Mouse (Mus musculus) adrenal gland, postnatal 14 days (tissue): ENCODE results near the gene Copz2. TPM values are rescaled to one million over a fixed set of nuclear protein-coding genes. Genes with fewer than 3 reads are reported as not detected.

Experiments used
- DNase-seq: peaks from one replicate; pipeline ENCODE4 v3.0.0; 2021; ENCODE audit warnings: mixed read lengths
- total RNA-seq: library from RNA; stranded (reverse); gene quantifications from 2 replicates; pipeline ENCODE4 v1.2.3, GENCODE M21; 2021

The Copz2 gene
- total RNA-seq, 1 experiment from 2014 or later: 43.7 TPM

DNA sequence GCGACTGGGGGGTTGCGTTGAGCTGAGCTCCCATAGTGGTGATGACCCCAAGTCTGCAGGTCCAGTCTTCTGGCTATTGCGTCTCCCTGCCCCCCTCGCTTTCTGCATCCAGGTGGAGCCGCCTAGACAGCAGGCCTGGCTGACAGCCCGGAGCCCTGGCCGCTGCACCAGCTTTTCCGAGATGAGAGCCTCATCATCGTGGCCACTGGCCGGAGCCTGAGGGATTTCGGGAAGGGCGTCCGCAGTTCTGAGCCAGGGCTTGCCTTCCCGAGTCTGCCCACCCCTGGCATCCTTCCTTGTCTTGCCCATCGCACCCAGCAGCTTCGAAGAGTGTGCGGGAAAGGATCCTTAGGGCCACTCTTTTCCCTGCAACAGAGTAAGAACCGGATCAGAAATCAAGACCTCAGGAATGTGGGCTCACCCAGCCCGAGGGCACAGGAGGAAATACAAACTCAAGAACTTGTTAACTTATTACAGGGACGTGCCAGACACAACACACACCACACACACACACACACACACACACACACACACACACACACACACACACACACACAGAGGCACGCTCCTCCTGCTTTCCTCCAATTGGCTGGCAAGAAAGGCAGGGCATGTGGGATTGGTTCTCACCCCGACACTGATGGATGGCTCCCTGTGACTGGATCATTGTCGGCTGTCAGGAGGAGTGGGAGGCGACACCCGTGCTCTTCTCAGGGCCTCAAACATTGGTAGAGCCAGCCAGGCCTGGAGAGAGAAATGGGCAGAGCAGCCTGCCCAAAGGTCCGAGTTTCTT is 13.7 kb downstream of the Copz2 start:
- DNase-seq: peak; percentile 61

- peak; percentile 76 for DNase-seq
Observed at GRCm38 (mm10) chr11:96867149-96867548, 17.5 kb downstream of the Copz2 start.

GRCm38 (mm10) chr11:96872441-96873379 is 23.0 kb downstream of the Copz2 start:
- DNase-seq: no peak

- no peak for DNase-seq
Observed at GRCm38 (mm10) chr11:96873601-96874140, 24.0 kb downstream of the Copz2 start.

GRCm38 (mm10) chr11:96875270-96875669 is 25.6 kb downstream of the Copz2 start:
- DNase-seq: no peak

DNA sequence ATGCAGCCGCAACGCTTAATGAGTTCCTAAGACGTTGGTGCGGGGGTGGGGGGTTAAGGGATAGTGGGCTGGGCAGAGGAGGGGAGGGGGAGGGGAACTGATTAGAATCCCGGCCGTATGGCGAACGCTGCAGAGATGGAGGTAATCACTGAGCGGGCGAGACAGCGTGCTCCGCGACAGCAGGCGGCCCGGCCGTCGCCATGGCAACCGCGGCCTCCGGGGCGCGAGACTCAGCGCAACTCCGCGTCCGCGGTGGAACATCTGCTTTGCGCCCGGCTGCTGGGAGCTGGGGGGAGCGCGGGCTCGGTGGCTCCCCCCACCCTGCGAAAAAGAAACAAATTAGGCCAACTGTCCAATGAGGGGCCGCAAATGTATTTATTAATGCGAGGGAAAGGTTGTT is 26.1 kb downstream of the Copz2 start:
- peak; percentile 86 for DNase-seq

- DNase-seq: no peak
Observed at GRCm38 (mm10) chr11:96876300-96877040, 26.8 kb downstream of the Copz2 start.

DNA sequence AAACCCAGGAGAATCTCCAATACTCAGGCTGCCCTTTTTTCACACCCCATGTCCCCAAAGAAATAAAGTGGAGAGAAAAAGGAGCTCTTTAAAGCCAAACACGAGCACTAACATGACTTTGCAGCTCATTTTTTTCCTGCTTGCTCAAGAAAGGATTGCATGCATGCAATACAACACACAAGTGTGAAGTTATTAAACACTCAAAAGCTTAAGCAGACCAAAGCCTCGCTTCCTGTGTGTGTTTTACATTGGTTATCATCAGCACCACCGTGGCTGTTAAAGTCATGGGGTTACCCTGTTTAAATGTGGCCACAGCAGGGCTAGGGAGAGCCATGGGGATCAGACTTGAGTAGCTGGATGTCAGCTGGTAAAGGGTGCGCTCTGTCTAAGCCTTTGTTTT is 27.4 kb downstream of the Copz2 start:
- no peak for DNase-seq

GRCm38 (mm10) chr11:96878715-96879114 is 29.0 kb downstream of the Copz2 start:
- DNase-seq: no peak

GRCm38 (mm10) chr11:96879359-96879758 is 29.7 kb downstream of the Copz2 start:
- no peak for DNase-seq

- DNase-seq: no peak
Observed at GRCm38 (mm10) chr11:96880296-96880695, 30.6 kb downstream of the Copz2 start.

DNA sequence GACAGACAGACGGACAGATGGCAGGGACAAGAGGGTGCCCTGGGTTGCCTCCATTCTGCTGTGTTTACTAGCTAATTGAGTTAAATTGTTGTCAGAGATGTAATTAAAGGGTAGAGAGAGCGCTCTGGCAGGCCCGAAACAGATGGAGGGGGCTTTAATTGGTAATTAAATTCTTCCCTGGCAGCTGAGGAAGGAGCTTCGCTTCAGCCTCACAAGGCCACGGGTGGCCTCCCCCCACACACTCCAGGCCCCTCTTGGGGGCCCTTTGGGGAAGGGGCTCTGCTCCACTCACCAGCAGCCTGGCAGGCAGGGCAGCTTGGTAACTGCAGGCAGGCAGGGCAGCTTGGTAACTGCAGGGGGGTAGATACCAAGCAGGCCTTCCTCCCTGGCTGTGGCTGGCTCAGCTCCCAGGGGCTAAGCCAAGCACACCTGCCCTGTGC is 36.3 kb downstream of the Copz2 start:
- no peak for DNase-seq

- no peak for DNase-seq
Observed at GRCm38 (mm10) chr11:96886942-96887546, 37.4 kb downstream of the Copz2 start.

DNA sequence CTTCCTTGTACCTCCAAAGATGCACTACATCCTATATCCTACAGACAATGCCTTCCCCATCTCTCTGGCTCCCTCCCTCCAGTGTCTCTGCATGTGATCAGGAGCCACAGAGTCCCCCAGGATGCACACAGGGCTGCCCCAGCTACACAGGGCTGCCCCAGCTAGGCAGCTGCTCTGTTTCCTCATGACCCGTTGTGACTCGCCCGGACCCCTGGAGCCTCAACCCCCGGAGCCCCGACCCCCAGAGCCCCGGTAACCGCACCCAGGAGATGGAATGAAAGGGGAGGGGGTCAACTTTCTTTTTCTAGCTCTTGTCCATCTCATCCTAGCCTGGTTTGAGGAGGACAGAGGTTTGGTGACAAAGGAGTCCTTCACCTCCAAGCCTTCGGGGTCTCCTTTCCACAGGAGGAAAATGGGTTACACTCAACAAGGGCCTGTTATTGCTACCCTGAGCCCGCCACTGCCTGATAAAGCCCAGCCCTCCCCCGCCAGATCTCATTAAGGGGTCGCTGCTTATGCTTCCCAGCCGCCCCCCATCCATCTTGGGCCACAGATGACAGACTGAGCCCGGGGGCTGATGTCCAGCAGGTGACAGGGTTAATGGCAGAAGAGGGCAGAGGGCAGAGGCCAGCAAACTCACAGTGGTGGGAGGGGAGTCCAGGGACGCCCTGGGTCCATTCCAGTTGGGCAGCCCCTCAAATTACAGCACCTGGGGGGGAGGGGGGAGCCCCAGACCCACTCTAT is 42.3 kb downstream of the Copz2 start:
- no peak for DNase-seq

- DNase-seq: no peak
Observed at GRCm38 (mm10) chr11:96893203-96893842, 43.7 kb downstream of the Copz2 start.

DNA sequence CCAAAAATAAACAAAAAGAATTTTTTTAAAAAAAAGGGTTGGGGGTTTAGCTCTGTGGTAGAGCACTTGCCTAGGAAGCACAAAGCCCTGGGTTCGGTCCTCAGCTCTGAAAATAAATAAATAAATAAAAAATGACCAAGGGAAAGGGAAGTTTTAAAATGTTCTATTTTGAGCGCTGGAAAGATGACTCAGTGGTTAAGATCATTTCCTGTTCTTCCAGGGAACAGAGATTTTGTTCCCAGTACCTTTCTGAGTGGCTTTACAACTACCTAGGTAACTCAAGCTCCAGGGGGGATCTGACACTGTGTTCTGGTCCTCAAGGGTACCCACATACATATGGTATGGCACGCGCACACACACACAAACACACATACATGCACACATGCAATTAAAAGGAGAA is 46.2 kb downstream of the Copz2 start:
- no peak for DNase-seq

- no peak for DNase-seq
Observed at GRCm38 (mm10) chr11:96899449-96900306, 50.0 kb downstream of the Copz2 start.

DNA sequence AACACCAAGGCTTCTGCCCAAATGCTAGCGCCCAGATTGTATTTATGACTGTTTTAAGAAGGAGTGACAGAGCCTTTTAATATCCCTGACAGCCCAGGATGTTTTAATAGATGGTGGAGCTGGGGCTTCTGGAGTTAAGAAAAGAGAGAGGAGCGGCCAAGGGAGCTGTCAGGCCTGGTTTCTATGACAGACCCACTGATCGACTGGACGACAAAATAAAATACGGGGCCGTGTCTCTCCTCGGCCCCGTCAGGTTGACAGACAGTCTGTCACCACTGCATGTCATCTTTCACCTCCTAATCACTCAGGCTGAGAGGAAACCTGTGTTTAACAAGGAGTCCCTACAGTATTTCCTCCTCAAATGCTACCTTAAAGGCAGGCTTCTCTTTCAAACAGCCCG is 51.7 kb downstream of the Copz2 start:
- no peak for DNase-seq
